Mouse (Mus musculus): ENCODE data around the gene Tbl3. TPM values are rescaled to one million over a fixed set of nuclear protein-coding genes. Genes with fewer than 3 reads are reported as not detected.

Tbl3 gene
- 20.7 and 32.9 TPM in 2 replicates for polyA plus RNA-seq (2012; ENCODE audit: low replicate concordance)

GRCm38 (mm10) chr17:24706982-24707800 lies at the start of gene Tbl3:
Tbl3 (minus strand) TSS chr17:24707660.

GRCm38 (mm10) chr17:24752415-24753394 lies 45.2 kb upstream of the Tbl3 start, which contains the start of gene Hs3st6:
Hs3st6 (plus strand) TSS chr17:24752988.

GRCm38 (mm10) chr17:24736330-24737051 lies 29.0 kb upstream of the Tbl3 start, which contains the start of gene Msrb1:
Msrb1 (plus strand) TSS chr17:24736642.

GRCm38 (mm10) chr17:24727618-24728017 lies 20.2 kb upstream of the Tbl3 start, which contains the start of gene Rpl3l:
Rpl3l (plus strand) TSS chr17:24727820.

GRCm38 (mm10) chr17:24724184-24724583 lies 16.7 kb upstream of the Tbl3 start, which contains the start of gene Ndufb10:
Ndufb10 (minus strand) TSS chr17:24724478.

GRCm38 (mm10) chr17:24717943-24718342 lies 10.5 kb upstream of the Tbl3 start, which contains the start of the genes Rnf151 and Rps2:
Rnf151 (minus strand) TSS chr17:24718063.
Rps2 (plus strand) TSS chr17:24718116.

GRCm38 (mm10) chr17:24696011-24696697 lies 11.3 kb downstream of the Tbl3 start, which contains the start of the genes Gfer and Noxo1:
Gfer (minus strand) TSS chr17:24696156.
Noxo1 (plus strand) TSS chr17:24696234.

GRCm38 (mm10) chr17:24689251-24690081 lies 18.0 kb downstream of the Tbl3 start, which contains the start of gene Syngr3:
Syngr3 (minus strand) TSS chr17:24689955.

GRCm38 (mm10) chr17:24669545-24670245 lies 37.8 kb downstream of the Tbl3 start, which contains the start of gene Zfp598:
Zfp598 (plus strand) TSS chr17:24669687.

GRCm38 (mm10) chr17:24658017-24658758 lies 49.3 kb downstream of the Tbl3 start, which contains the start of gene Npw:
Npw (minus strand) TSS chr17:24658457.

GRCm38 (mm10) chr17:24650070-24650616 lies 57.3 kb downstream of the Tbl3 start, which contains the start of gene Slc9a3r2:
Slc9a3r2 (minus strand) TSS chr17:24650327.

Other genes starting within 250 kb of the Tbl3 start
- gene E4f1, start 237.3 kb downstream of the Tbl3 start, polyA plus RNA-seq (2012; ENCODE audit: low replicate concordance), result 21.8 and 23.0 TPM in 2 replicates
- 86.0 and 114 TPM in 2 replicates for gene Pgp, start 237.3 kb downstream of the Tbl3 start, polyA plus RNA-seq (2012; ENCODE audit: low replicate concordance)
- gene Bricd5, start 233.8 kb downstream of the Tbl3 start, polyA plus RNA-seq (2012; ENCODE audit: low replicate concordance), result 0.56 and 0.61 TPM in 2 replicates
- gene Mlst8, start 228.6 kb downstream of the Tbl3 start, polyA plus RNA-seq (2012; ENCODE audit: low replicate concordance), result 6.4 and 15.9 TPM in 2 replicates
- gene Caskin1, start 219.1 kb downstream of the Tbl3 start, polyA plus RNA-seq (2012; ENCODE audit: low replicate concordance), result 0.03 TPM in 1 of 2 replicates, not detected in the other
- 121 and 190 TPM in 2 replicates for gene Traf7, start 179.7 kb downstream of the Tbl3 start, polyA plus RNA-seq (2012; ENCODE audit: low replicate concordance)
- gene Rab26, start 173.4 kb downstream of the Tbl3 start, polyA plus RNA-seq (2012; ENCODE audit: low replicate concordance), result 0.14 and 1.1 TPM in 2 replicates
- 8.9 and 14.3 TPM in 2 replicates for gene Pkd1, start 157.8 kb downstream of the Tbl3 start, polyA plus RNA-seq (2012; ENCODE audit: low replicate concordance)
- gene Tsc2, start 75.0 kb downstream of the Tbl3 start, polyA plus RNA-seq (2012; ENCODE audit: low replicate concordance), result 37.0 and 60.0 TPM in 2 replicates
- 4.3 and 4.4 TPM in 2 replicates for gene Nthl1, start 75.0 kb downstream of the Tbl3 start, polyA plus RNA-seq (2012; ENCODE audit: low replicate concordance)
- 2.0 and 5.8 TPM in 2 replicates for gene Slc9a3r2, start 57.3 kb downstream of the Tbl3 start, polyA plus RNA-seq (2012; ENCODE audit: low replicate concordance)
- gene Npw, start 49.2 kb downstream of the Tbl3 start, polyA plus RNA-seq (2012; ENCODE audit: low replicate concordance), result 1.1 and 4.6 TPM in 2 replicates
- 144 and 147 TPM in 2 replicates for gene Zfp598, start 38.0 kb downstream of the Tbl3 start, polyA plus RNA-seq (2012; ENCODE audit: low replicate concordance)
- gene Syngr3, start 17.7 kb downstream of the Tbl3 start, polyA plus RNA-seq (2012; ENCODE audit: low replicate concordance), result 0.56 and 0.62 TPM in 2 replicates
- gene Gfer, start 11.5 kb downstream of the Tbl3 start, polyA plus RNA-seq (2012; ENCODE audit: low replicate concordance), result 134 TPM in 2 replicates
- 0.69 and 1.8 TPM in 2 replicates for gene Noxo1, start 11.4 kb downstream of the Tbl3 start, polyA plus RNA-seq (2012; ENCODE audit: low replicate concordance)
- 0.42 and 0.46 TPM in 2 replicates for gene Rnf151, start 10.4 kb upstream of the Tbl3 start, polyA plus RNA-seq (2012; ENCODE audit: low replicate concordance)
- 69.0 and 456 TPM in 2 replicates for gene Rps2, start 10.5 kb upstream of the Tbl3 start, polyA plus RNA-seq (2012; ENCODE audit: low replicate concordance)
- 350 and 503 TPM in 2 replicates for gene Ndufb10, start 16.8 kb upstream of the Tbl3 start, polyA plus RNA-seq (2012; ENCODE audit: low replicate concordance)
- gene Rpl3l, start 20.2 kb upstream of the Tbl3 start, polyA plus RNA-seq (2012; ENCODE audit: low replicate concordance), result not detected in 2 replicates
- 9.9 and 15.7 TPM in 2 replicates for gene Msrb1, start 29.0 kb upstream of the Tbl3 start, polyA plus RNA-seq (2012; ENCODE audit: low replicate concordance)
- not detected in 2 replicates for gene Hs3st6, start 45.3 kb upstream of the Tbl3 start, polyA plus RNA-seq (2012; ENCODE audit: low replicate concordance)
- gene Meiob, start 96.6 kb upstream of the Tbl3 start, polyA plus RNA-seq (2012; ENCODE audit: low replicate concordance), result not detected in 2 replicates
- gene Hagh, start 132.5 kb upstream of the Tbl3 start, polyA plus RNA-seq (2012; ENCODE audit: low replicate concordance), result 39.1 and 51.7 TPM in 2 replicates
- 6.2 and 6.5 TPM in 2 replicates for gene Fahd1, start 142.7 kb upstream of the Tbl3 start, polyA plus RNA-seq (2012; ENCODE audit: low replicate concordance)
- 0.14 TPM in 1 of 2 replicates, not detected in the other for gene Igfals, start 158.3 kb upstream of the Tbl3 start, polyA plus RNA-seq (2012; ENCODE audit: low replicate concordance)
- 10.5 and 114 TPM in 2 replicates for gene Nubp2, start 178.7 kb upstream of the Tbl3 start, polyA plus RNA-seq (2012; ENCODE audit: low replicate concordance)
- gene Spsb3, start 179.0 kb upstream of the Tbl3 start, polyA plus RNA-seq (2012; ENCODE audit: low replicate concordance), result 21.6 and 45.5 TPM in 2 replicates
- gene Eme2, start 187.4 kb upstream of the Tbl3 start, polyA plus RNA-seq (2012; ENCODE audit: low replicate concordance), result 31.8 and 37.9 TPM in 2 replicates
- 81.1 and 115 TPM in 2 replicates for gene Mrps34, start 187.5 kb upstream of the Tbl3 start, polyA plus RNA-seq (2012; ENCODE audit: low replicate concordance)
- gene Nme3, start 188.8 kb upstream of the Tbl3 start, polyA plus RNA-seq (2012; ENCODE audit: low replicate concordance), result 16.0 and 19.6 TPM in 2 replicates
- 38.3 and 49.4 TPM in 2 replicates for gene Mapk8ip3, start 229.3 kb upstream of the Tbl3 start, polyA plus RNA-seq (2012; ENCODE audit: low replicate concordance)

All from leukemia stem cell, adult 10-12 weeks (primary cell).